Comparison of ENCODE assay signal across 29 mouse cellular contexts in the genomic region with DNA sequence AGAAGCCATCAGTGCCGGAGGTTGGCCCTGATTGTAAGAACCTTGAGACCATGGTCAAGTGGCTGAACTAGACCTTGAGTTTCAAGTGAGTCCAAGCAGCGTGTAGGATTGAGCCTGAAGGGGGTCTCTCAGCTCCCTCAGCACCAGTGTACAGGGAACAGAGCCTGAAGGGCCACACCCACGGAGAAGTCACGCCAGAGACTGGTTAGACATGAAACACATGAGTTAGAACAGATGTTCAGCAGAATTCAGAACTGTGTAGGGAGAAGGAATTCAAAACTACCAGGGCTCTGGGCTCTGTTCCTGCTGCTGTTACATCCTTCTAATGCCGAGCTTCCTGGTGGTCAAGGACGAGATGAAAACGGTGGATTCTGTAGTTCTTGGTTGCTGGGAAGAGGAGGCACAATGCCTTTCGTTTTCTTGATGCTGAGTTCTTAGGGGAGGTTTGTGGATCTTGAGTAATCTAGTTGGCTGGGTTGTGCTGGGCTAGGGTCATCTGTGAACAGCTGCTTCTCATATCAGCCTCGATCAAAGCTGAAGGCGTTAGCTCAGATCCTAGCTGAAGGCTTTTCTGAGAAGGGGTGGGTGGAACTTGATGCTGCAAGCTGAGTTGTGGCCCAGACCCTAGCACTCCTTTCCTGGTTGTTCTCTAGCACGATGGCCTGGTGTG. TPM values are rescaled to one million over a fixed set of nuclear protein-coding genes. Genes with fewer than 3 reads are reported as not detected.
DNase-seq lines count a peak whose midpoint lies in the region; ATAC-seq lines count a peak whose summit lies in the region.
"Had no signal": no experiment of that assay in that cellular context is flagged by ENCODE, and none has a peak within 500 bp of the region (broad histone marks: within the 10 kb centered on the region; RNA-seq: fewer than 3 reads in every experiment).

A gene (plus strand): TSS at position 620 of the 670 bp plus-strand sequence.

- no peak within 1 kb of the TSS for H3K27ac ChIP-seq in kidney, embryonic 14.5 days (ENCODE audit: low read depth, low read length)
- peak within 1 kb of the TSS; percentile 60 for H3K27ac ChIP-seq in embryonic facial prominence, embryonic 15.5 days (replicated peaks)
- H3K27ac ChIP-seq in stomach, embryonic 16.5 days (ENCODE audit: low read length) = peak within 1 kb of the TSS; percentile 67
- H3K27ac ChIP-seq: hindbrain, embryonic 13.5 days; layer of hippocampus, adult 2 months; limb, embryonic 12.5 days; liver, embryonic 14.5 days; midbrain, embryonic 15.5 days; neural tube, embryonic 13.5 days had no signal

- peaks cover 19% of the 10 kb centered on the region for H3K4me1 ChIP-seq in kidney, embryonic 14.5 days (ENCODE audit: control insufficient read depth, insufficient read depth, low read length)
- peaks cover 16% of the 10 kb centered on the region for H3K4me1 ChIP-seq in embryonic facial prominence, embryonic 15.5 days
- peaks cover 21% of the 10 kb centered on the region for H3K4me1 ChIP-seq in stomach, embryonic 16.5 days (ENCODE audit: control insufficient read depth, insufficient read depth, low read length)

- DNase-seq in kidney, postnatal 4 days = no peak
- peak; percentile 44 for DNase-seq in lung, postnatal 10 days
- no peak for DNase-seq in lung, postnatal 14 days
- no peak for DNase-seq in right cerebral cortex, postnatal 10 days (ENCODE audit: low spot score in 2 of 2)
- DNase-seq in cerebellum, postnatal 36 days = no peak
- DNase-seq: adrenal gland, postnatal 10 days; B cell, adult 2 months; cerebellum, adult 8-10 months; heart, postnatal 10 days; kidney, adult 18-20 months; kidney, postnatal 14 days; retina, postnatal 1 day; right cerebral cortex, postnatal 4 days; thymus, adult 2 months had no signal

- no peaks in the 10 kb centered on the region for H3K27me3 ChIP-seq in kidney, embryonic 14.5 days (ENCODE audit: control insufficient read depth, insufficient read depth, low read length)
- no peaks in the 10 kb centered on the region for H3K27me3 ChIP-seq in embryonic facial prominence, embryonic 15.5 days
- H3K27me3 ChIP-seq in stomach, embryonic 16.5 days (ENCODE audit: control insufficient read depth, insufficient read depth, low read length) = no peaks in the 10 kb centered on the region
- H3K27me3 ChIP-seq: CH12.LX; heart, embryonic 12.5 days; midbrain, embryonic 15.5 days; neural tube, embryonic 13.5 days; Patski had no signal

- WGBS in kidney, embryonic 14.5 days = 67% methylated on average over 11 of the region's 11 CpGs
- WGBS in embryonic facial prominence, embryonic 15.5 days = 46% methylated on average over 11 of the region's 11 CpGs
- WGBS in stomach, embryonic 16.5 days = 53% methylated on average over 11 of the region's 11 CpGs

- no peaks in the 10 kb centered on the region for H3K9me3 ChIP-seq in kidney, embryonic 14.5 days (ENCODE audit: control insufficient read depth, low read length)
- H3K9me3 ChIP-seq in embryonic facial prominence, embryonic 15.5 days (replicated peaks) = no peaks in the 10 kb centered on the region
- no peaks in the 10 kb centered on the region; the same call in 1 of the 2 replicates for H3K9me3 ChIP-seq in stomach, embryonic 16.5 days (replicated peaks; ENCODE audit: control insufficient read depth, low read length)
- H3K9me3 ChIP-seq: G1E; heart, embryonic 12.5 days; hindbrain, embryonic 13.5 days; limb, embryonic 12.5 days; midbrain, embryonic 15.5 days; neural tube, embryonic 13.5 days had no signal

- H3K4me2 ChIP-seq in kidney, embryonic 14.5 days (replicated peaks; ENCODE audit: low read depth, low read length) = no peak within 1 kb of the TSS
- H3K4me2 ChIP-seq in embryonic facial prominence, embryonic 15.5 days (replicated peaks) = no peak within 1 kb of the TSS
- no peak within 1 kb of the TSS for H3K4me2 ChIP-seq in stomach, embryonic 16.5 days (ENCODE audit: low read depth, low read length)
- H3K4me2 ChIP-seq: heart, embryonic 12.5 days; hindbrain, embryonic 13.5 days; limb, embryonic 12.5 days; midbrain, embryonic 15.5 days; neural tube, embryonic 13.5 days had no signal

- no peak within 1 kb of the TSS for H3K9ac ChIP-seq in kidney, embryonic 14.5 days (ENCODE audit: low read depth, low read length)
- no peak within 1 kb of the TSS for H3K9ac ChIP-seq in embryonic facial prominence, embryonic 15.5 days
- 0 out of 2 replicates have a peak within 1 kb of the TSS, but pooled peaks have one; percentile 31 for H3K9ac ChIP-seq in stomach, embryonic 16.5 days (ENCODE audit: low read length)
- H3K9ac ChIP-seq: heart, embryonic 12.5 days; limb, embryonic 12.5 days; liver, embryonic 14.5 days; midbrain, embryonic 15.5 days; neural tube, embryonic 13.5 days had no signal

- no peak within 1 kb of the TSS for H3K4me3 ChIP-seq in kidney, embryonic 14.5 days (ENCODE audit: low read length)
- H3K4me3 ChIP-seq in embryonic facial prominence, embryonic 15.5 days (replicated peaks) = no peak within 1 kb of the TSS
- no peak within 1 kb of the TSS for H3K4me3 ChIP-seq in stomach, embryonic 16.5 days (replicated peaks; ENCODE audit: low read length)
- H3K4me3 ChIP-seq: heart, embryonic 12.5 days; hindbrain, embryonic 13.5 days; layer of hippocampus, adult 2 months; limb, embryonic 12.5 days; midbrain, embryonic 15.5 days; myocyte; neural tube, embryonic 13.5 days had no signal

- ATAC-seq in kidney, embryonic 14.5 days (ENCODE audit: low FRiP score, low TSS enrichment) = no peak
- no peak for ATAC-seq in embryonic facial prominence, embryonic 15.5 days (ENCODE audit: insufficient number of reproducible peaks, low FRiP score, low TSS enrichment, low read depth)
- 0 out of 2 replicates have a peak, but pooled peaks have one; percentile 12 for ATAC-seq in stomach, embryonic 16.5 days (ENCODE audit: insufficient read depth, low FRiP score)
- ATAC-seq: midbrain, embryonic 15.5 days; Patski had no signal

- peaks cover 53% of the 10 kb centered on the region for H3K36me3 ChIP-seq in kidney, embryonic 14.5 days (ENCODE audit: control insufficient read depth, insufficient read depth, low read length)
- H3K36me3 ChIP-seq in embryonic facial prominence, embryonic 15.5 days = peaks cover 55% of the 10 kb centered on the region
- peaks cover 23% of the 10 kb centered on the region for H3K36me3 ChIP-seq in stomach, embryonic 16.5 days (ENCODE audit: control insufficient read depth, insufficient read depth, low read length)
- H3K36me3 ChIP-seq: hindbrain, embryonic 13.5 days; midbrain, embryonic 15.5 days; neural tube, embryonic 13.5 days had no signal

RNA-seq across cellular contexts. Expression of the gene that starts here (rescaled TPM):
- polyA plus RNA-seq in kidney, embryonic 14.5 days (2014; fragmentation: Nextera tagmentation; extraction: Ambion mirVana) = 10.2 and 13.2 TPM in 2 replicates
- 3.4 and 9.6 TPM in 2 replicates for polyA plus RNA-seq in embryonic facial prominence, embryonic 15.5 days (2015; fragmentation: Nextera tagmentation; extraction: Ambion mirVana)
- polyA plus RNA-seq in stomach, embryonic 16.5 days (2015; fragmentation: Nextera tagmentation; extraction: Ambion mirVana) = 5.4 and 5.7 TPM in 2 replicates
- polyA plus RNA-seq: forebrain, embryonic 11.5 days; hindbrain, embryonic 13.5 days; limb, embryonic 12.5 days; liver, embryonic 14.5 days; midbrain, embryonic 15.5 days; neural tube, embryonic 13.5 days; thymus, adult 2 months had no signal
